Mouse (Mus musculus): Measurements from ENCODE around the gene Sebox. TPM values are rescaled to one million over a fixed set of nuclear protein-coding genes. Genes with fewer than 3 reads are reported as not detected.

Gene Sebox
- total and polyA plus RNA-seq, 3 experiments: not detected

- TF ChIP-seq GATA2 (IDR thresholded peaks at IDR 0.05; ENCODE audit: borderline replicate concordance, low read depth, low read length): no peak
- TF ChIP-seq CTCF (IDR thresholded peaks at IDR 0.05; ENCODE audit: low read depth, low read length): no peak
- TF ChIP-seq GATA1 (IDR thresholded peaks at IDR 0.05; ENCODE audit: borderline replicate concordance, low read length): no peak
- no peak for TF ChIP-seq TAL1 (conservative IDR thresholded peaks at IDR 0.05; ENCODE audit: low read depth, low read length)
- no peak for TF ChIP-seq POLR2AphosphoS5 (IDR thresholded peaks at IDR 0.05; ENCODE audit: insufficient replicate concordance, low read depth, low read length)
- peaks cover 2% of the 10 kb centered on the region for H3K4me1 ChIP-seq (ENCODE audit: insufficient read depth, low read depth, low read length)
- DNase-seq (ENCODE audit: low spot score) (no peak), ATAC-seq (ENCODE audit: extremely low read depth, insufficient number of reproducible peaks, low FRiP score, poor library complexity, severe bottlenecking) (no peak)
- H3K27me3 ChIP-seq (ENCODE audit: insufficient read depth, low read length): peaks cover 24% of the 10 kb centered on the region
- H3K36me3 ChIP-seq (replicated peaks): no peaks in the 10 kb centered on the region
- no peaks in the 10 kb centered on the region; the same call in 1 of the 2 replicates for H3K9me3 ChIP-seq (replicated peaks)
- no peak overlapping the region for H3K4me3 ChIP-seq (ENCODE audit: low read depth, low read length)
Measured at GRCm38 (mm10) chr11:78462669-78463068, 40.6 kb upstream of the Sebox start.

DNA sequence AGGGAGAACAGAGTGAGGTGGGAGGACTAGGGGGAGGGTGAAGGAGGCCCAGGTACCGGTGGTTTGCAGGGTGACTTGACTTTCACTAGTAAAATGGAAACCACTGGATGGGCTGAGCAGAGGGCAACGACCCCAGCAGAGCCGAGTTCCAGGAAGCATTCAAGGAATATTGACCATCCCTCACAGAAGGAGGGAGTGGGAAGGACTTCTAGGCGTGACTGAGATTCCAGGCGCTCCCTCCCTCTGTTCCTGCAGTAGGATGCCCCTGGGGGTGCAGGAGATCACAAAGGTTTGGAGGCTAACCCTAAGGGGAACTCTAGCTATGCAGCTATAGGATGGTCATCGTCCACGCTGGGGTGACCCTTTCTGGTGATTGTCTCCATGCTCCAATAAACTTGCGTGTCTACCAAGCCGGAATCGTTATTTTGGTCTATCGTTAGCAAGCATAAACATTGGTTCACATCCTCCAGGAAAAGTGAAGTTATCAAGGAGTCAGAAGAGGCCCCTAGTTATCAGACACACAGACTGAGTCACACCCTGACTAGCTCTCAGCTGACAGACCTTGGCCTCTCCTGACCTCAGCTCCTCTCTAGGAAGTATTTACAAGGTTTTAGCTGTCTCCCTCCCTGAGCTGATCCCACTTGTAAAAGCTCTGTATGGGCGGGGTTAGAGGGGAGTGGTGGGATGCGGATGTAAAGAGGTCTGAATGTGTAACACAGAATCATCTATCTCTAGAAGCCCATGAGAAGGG is 39.8 kb upstream of the Sebox start:
- no peak for DNase-seq (ENCODE audit: low spot score)
- TF ChIP-seq TAL1 (conservative IDR thresholded peaks at IDR 0.05; ENCODE audit: low read depth, low read length) (no peak), POLR2AphosphoS5 (IDR thresholded peaks at IDR 0.05; ENCODE audit: insufficient replicate concordance, low read depth, low read length) (no peak), GATA1 (IDR thresholded peaks at IDR 0.05; ENCODE audit: borderline replicate concordance, low read length) (no peak), CTCF (IDR thresholded peaks at IDR 0.05; ENCODE audit: low read depth, low read length) (no peak), GATA2 (IDR thresholded peaks at IDR 0.05; ENCODE audit: borderline replicate concordance, low read depth, low read length) (no peak)
- Histone ChIP-seq H3K36me3 (replicated peaks) (no peaks in the 10 kb centered on the region), H3K9me3 (replicated peaks) (no peaks in the 10 kb centered on the region; the same call in 1 of the 2 replicates), H3K4me3 (ENCODE audit: low read depth, low read length) (no peak overlapping the region), H3K27me3 (ENCODE audit: insufficient read depth, low read length) (peaks cover 25% of the 10 kb centered on the region), H3K4me1 (ENCODE audit: insufficient read depth, low read depth, low read length) (peaks cover 2% of the 10 kb centered on the region)
- ATAC-seq (ENCODE audit: extremely low read depth, insufficient number of reproducible peaks, low FRiP score, poor library complexity, severe bottlenecking): no peak

- Histone ChIP-seq H3K9me3 (replicated peaks) (no peaks in the 10 kb centered on the region; the same call in 1 of the 2 replicates), H3K4me3 (ENCODE audit: low read depth, low read length) (no peak overlapping the region), H3K36me3 (replicated peaks) (no peaks in the 10 kb centered on the region), H3K27me3 (ENCODE audit: insufficient read depth, low read length) (peaks cover 28% of the 10 kb centered on the region), H3K4me1 (ENCODE audit: insufficient read depth, low read depth, low read length) (peaks cover 2% of the 10 kb centered on the region)
- ATAC-seq (ENCODE audit: extremely low read depth, insufficient number of reproducible peaks, low FRiP score, poor library complexity, severe bottlenecking): no peak
- TF ChIP-seq CTCF (IDR thresholded peaks at IDR 0.05; ENCODE audit: low read depth, low read length) (no peak), GATA2 (IDR thresholded peaks at IDR 0.05; ENCODE audit: borderline replicate concordance, low read depth, low read length) (no peak), TAL1 (conservative IDR thresholded peaks at IDR 0.05; ENCODE audit: low read depth, low read length) (no peak), POLR2AphosphoS5 (IDR thresholded peaks at IDR 0.05; ENCODE audit: insufficient replicate concordance, low read depth, low read length) (no peak), GATA1 (IDR thresholded peaks at IDR 0.05; ENCODE audit: borderline replicate concordance, low read length) (no peak)
- no peak for DNase-seq (ENCODE audit: low spot score)
Measured at GRCm38 (mm10) chr11:78465116-78465515, 38.1 kb upstream of the Sebox start.

- peaks cover 2% of the 10 kb centered on the region for H3K4me1 ChIP-seq (ENCODE audit: insufficient read depth, low read depth, low read length)
- no peak within 1 kb of the TSS for H3K4me3 ChIP-seq (ENCODE audit: low read depth, low read length)
- H3K9me3 ChIP-seq (replicated peaks): no peaks in the 10 kb centered on the region; the same call in 1 of the 2 replicates
- ATAC-seq (ENCODE audit: extremely low read depth, insufficient number of reproducible peaks, low FRiP score, poor library complexity, severe bottlenecking) (no peak), DNase-seq (ENCODE audit: low spot score) (no peak)
- no peaks in the 10 kb centered on the region for H3K36me3 ChIP-seq (replicated peaks)
- TF ChIP-seq CTCF (IDR thresholded peaks at IDR 0.05; ENCODE audit: low read depth, low read length): no peak
- TF ChIP-seq GATA1 (IDR thresholded peaks at IDR 0.05; ENCODE audit: borderline replicate concordance, low read length): no peak
- TF ChIP-seq POLR2AphosphoS5 (IDR thresholded peaks at IDR 0.05; ENCODE audit: insufficient replicate concordance, low read depth, low read length): no peak
- no peak for TF ChIP-seq GATA2 (IDR thresholded peaks at IDR 0.05; ENCODE audit: borderline replicate concordance, low read depth, low read length)
- no peak for TF ChIP-seq TAL1 (conservative IDR thresholded peaks at IDR 0.05; ENCODE audit: low read depth, low read length)
- peaks cover 28% of the 10 kb centered on the region for H3K27me3 ChIP-seq (ENCODE audit: insufficient read depth, low read length)
Measured at GRCm38 (mm10) chr11:78465568-78466180, 37.6 kb upstream of the Sebox start, which contains the start of gene Slc46a1. Gene Slc46a1 (plus strand): TSS chr11:78465697.

DNA sequence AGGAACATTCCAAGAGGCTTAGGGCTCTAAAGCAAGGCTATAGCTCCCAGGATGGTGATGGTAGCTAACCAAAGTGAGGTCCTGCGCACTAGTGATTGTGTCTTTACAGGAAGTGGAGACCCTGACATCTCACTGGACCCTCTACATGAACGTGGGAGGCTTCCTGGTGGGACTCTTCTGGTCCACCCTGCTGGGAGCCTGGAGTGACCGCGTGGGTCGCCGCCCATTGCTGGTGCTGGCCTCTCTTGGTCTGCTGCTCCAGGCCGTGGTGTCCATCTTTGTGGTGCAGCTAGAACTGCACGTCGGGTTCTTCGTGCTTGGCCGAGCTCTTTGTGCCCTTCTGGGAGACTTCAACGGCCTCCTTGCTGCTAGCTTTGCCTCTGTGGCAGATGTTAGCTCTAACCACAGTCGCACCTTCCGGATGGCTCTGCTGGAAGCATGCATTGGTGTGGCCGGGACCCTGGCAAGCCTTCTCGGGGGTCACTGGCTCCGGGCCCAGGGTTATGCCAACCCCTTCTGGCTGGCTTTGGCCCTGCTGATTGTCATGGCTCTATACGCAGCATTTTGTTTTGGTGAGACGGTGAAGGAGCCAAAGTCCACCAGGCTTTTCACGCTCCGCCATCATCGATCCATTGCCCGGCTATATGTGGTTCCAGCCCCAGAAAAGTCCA is 36.9 kb upstream of the Sebox start:
- H3K4me1 ChIP-seq (ENCODE audit: insufficient read depth, low read depth, low read length): peaks cover 2% of the 10 kb centered on the region
- no peak overlapping the region for H3K4me3 ChIP-seq (ENCODE audit: low read depth, low read length)
- no peak for ATAC-seq (ENCODE audit: extremely low read depth, insufficient number of reproducible peaks, low FRiP score, poor library complexity, severe bottlenecking)
- DNase-seq (ENCODE audit: low spot score): no peak
- H3K27me3 ChIP-seq (ENCODE audit: insufficient read depth, low read length): peaks cover 28% of the 10 kb centered on the region
- no peaks in the 10 kb centered on the region for H3K36me3 ChIP-seq (replicated peaks)
- H3K9me3 ChIP-seq (replicated peaks): no peaks in the 10 kb centered on the region; the same call in 1 of the 2 replicates
- TF ChIP-seq CTCF (IDR thresholded peaks at IDR 0.05; ENCODE audit: low read depth, low read length) (no peak), POLR2AphosphoS5 (IDR thresholded peaks at IDR 0.05; ENCODE audit: insufficient replicate concordance, low read depth, low read length) (no peak), TAL1 (conservative IDR thresholded peaks at IDR 0.05; ENCODE audit: low read depth, low read length) (no peak), GATA1 (IDR thresholded peaks at IDR 0.05; ENCODE audit: borderline replicate concordance, low read length) (no peak), GATA2 (IDR thresholded peaks at IDR 0.05; ENCODE audit: borderline replicate concordance, low read depth, low read length) (no peak)

DNA sequence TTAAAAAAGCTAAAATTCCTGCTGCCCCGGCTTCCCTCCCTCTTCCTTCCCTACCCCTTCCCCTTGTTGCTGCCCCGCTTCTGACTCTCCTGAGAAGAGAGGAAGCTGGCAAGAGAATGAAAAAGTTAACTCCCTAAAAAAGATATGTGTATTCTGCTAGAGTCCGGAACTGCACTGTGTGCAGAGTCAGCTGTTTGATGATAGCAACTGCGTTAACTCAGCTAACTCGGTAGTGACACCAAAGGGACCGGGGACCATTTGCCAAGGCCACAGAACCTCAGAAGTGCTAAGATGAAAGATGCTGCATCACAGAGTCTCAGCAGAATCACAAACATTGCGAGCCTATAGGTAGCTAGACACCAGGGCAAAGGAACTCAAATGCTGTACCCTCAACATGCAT is 35.7 kb upstream of the Sebox start:
- H3K36me3 ChIP-seq (replicated peaks): no peaks in the 10 kb centered on the region
- no peak for TF ChIP-seq TAL1 (conservative IDR thresholded peaks at IDR 0.05; ENCODE audit: low read depth, low read length)
- no peak for TF ChIP-seq GATA2 (IDR thresholded peaks at IDR 0.05; ENCODE audit: borderline replicate concordance, low read depth, low read length)
- TF ChIP-seq POLR2AphosphoS5 (IDR thresholded peaks at IDR 0.05; ENCODE audit: insufficient replicate concordance, low read depth, low read length): no peak
- no peak for TF ChIP-seq GATA1 (IDR thresholded peaks at IDR 0.05; ENCODE audit: borderline replicate concordance, low read length)
- no peak for TF ChIP-seq CTCF (IDR thresholded peaks at IDR 0.05; ENCODE audit: low read depth, low read length)
- ATAC-seq (ENCODE audit: extremely low read depth, insufficient number of reproducible peaks, low FRiP score, poor library complexity, severe bottlenecking): no peak
- H3K27me3 ChIP-seq (ENCODE audit: insufficient read depth, low read length): peaks cover 28% of the 10 kb centered on the region
- DNase-seq (ENCODE audit: low spot score): no peak
- H3K4me1 ChIP-seq (ENCODE audit: insufficient read depth, low read depth, low read length): peaks cover 2% of the 10 kb centered on the region
- no peak overlapping the region for H3K4me3 ChIP-seq (ENCODE audit: low read depth, low read length)
- no peaks in the 10 kb centered on the region for H3K9me3 ChIP-seq (replicated peaks)
